Mouse (Mus musculus): ENCODE measurements around the gene Scgb2b3. TPM values are rescaled to one million over a fixed set of nuclear protein-coding genes. Genes with fewer than 3 reads are reported as not detected.

Scgb2b3 gene
- not detected in 2 replicates for polyA plus RNA-seq (2012; rRNA removed)
- polyA plus RNA-seq (2014; fragmentation: Nextera tagmentation; extraction: Ambion mirVana) = not detected in 2 replicates

- no peaks in the 10 kb centered on the region for H3K27me3 ChIP-seq (ENCODE audit: control insufficient read depth, insufficient read depth, low read length)
- no peak within 1 kb of the TSS for H3K27ac ChIP-seq
- no peaks in the 10 kb centered on the region for H3K36me3 ChIP-seq (replicated peaks; ENCODE audit: control insufficient read depth, insufficient read depth, low read depth)
- H3K4me2 ChIP-seq (ENCODE audit: low read depth) = no peak within 1 kb of the TSS
- ATAC-seq (ENCODE audit: insufficient read depth) (no peak), DNase-seq (ENCODE audit: low read depth in 3 of 3, low spot score in 3 of 3) (no peak)
- 43% methylated on average over 4 of the region's 4 CpGs for WGBS (ENCODE audit: insufficient replicate concordance)
- H3K4me1 ChIP-seq (replicated peaks; ENCODE audit: control insufficient read depth in 2 of 2, insufficient read depth in 2 of 2, low read length in 1 of 2) = no peaks in the 10 kb centered on the region
- no peak for TF ChIP-seq EP300 (IDR thresholded peaks at IDR 0.05; ENCODE audit: low read depth)
- no peak within 1 kb of the TSS for H3K4me3 ChIP-seq (ENCODE audit: insufficient read depth in 1 of 2, low read depth in 2 of 2, low read length in 2 of 2)
- H3K9ac ChIP-seq (replicated peaks) = no peak within 1 kb of the TSS
- no peaks in the 10 kb centered on the region for H3K9me3 ChIP-seq (ENCODE audit: control insufficient read depth, low read length)
Measured at GRCm38 (mm10) chr7:31362022-31362560, at the start of gene Scgb2b3. Gene Scgb2b3 (minus strand): TSS chr7:31362072.

- 51% methylated on average over 3 of the region's 3 CpGs for WGBS (ENCODE audit: insufficient replicate concordance)
- Histone ChIP-seq H3K36me3 (replicated peaks; ENCODE audit: control insufficient read depth, insufficient read depth, low read depth) (no peaks in the 10 kb centered on the region), H3K27me3 (ENCODE audit: control insufficient read depth, insufficient read depth, low read length) (no peaks in the 10 kb centered on the region), H3K27ac (no peak within 1 kb of the TSS), H3K9ac (replicated peaks) (no peak within 1 kb of the TSS), H3K4me1 (replicated peaks; ENCODE audit: control insufficient read depth in 2 of 2, insufficient read depth in 2 of 2, low read length in 1 of 2) (no peaks in the 10 kb centered on the region), H3K9me3 (ENCODE audit: control insufficient read depth, low read length) (no peaks in the 10 kb centered on the region), H3K4me2 (ENCODE audit: low read depth) (no peak within 1 kb of the TSS), H3K4me3 (ENCODE audit: insufficient read depth in 1 of 2, low read depth in 2 of 2, low read length in 2 of 2) (no peak within 1 kb of the TSS)
- TF ChIP-seq EP300 (IDR thresholded peaks at IDR 0.05; ENCODE audit: low read depth) = no peak
- no peak for TF ChIP-seq CTCF (IDR thresholded peaks at IDR 0.05; ENCODE audit: low read depth)
- no peak for DNase-seq (ENCODE audit: low read depth in 3 of 3, low spot score in 3 of 3)
- no peak for ATAC-seq (ENCODE audit: insufficient read depth)
Measured at GRCm38 (mm10) chr7:31375292-31375691, 13.4 kb upstream of the Scgb2b3 start, which contains the start of gene Scgb1b3. Gene Scgb1b3 (plus strand): TSS chr7:31375592.

Other genes starting within 250 kb of the Scgb2b3 start
- 44.7 and 48.0 TPM in 2 replicates for gene Hpn, start 246.8 kb downstream of the Scgb2b3 start, polyA plus RNA-seq (2012; rRNA removed)
- gene Hpn, start 246.8 kb downstream of the Scgb2b3 start, polyA plus RNA-seq (2014; fragmentation: Nextera tagmentation; extraction: Ambion mirVana) = 43.3 and 44.8 TPM in 2 replicates
- 0.97 and 1.0 TPM in 2 replicates for gene Scn1b, start 235.1 kb downstream of the Scgb2b3 start, polyA plus RNA-seq (2012; rRNA removed)
- 0.45 and 0.52 TPM in 2 replicates for gene Scn1b, start 235.1 kb downstream of the Scgb2b3 start, polyA plus RNA-seq (2014; fragmentation: Nextera tagmentation; extraction: Ambion mirVana)
- gene Gramd1a, start 206.2 kb downstream of the Scgb2b3 start, polyA plus RNA-seq (2012; rRNA removed) = 19.1 and 19.4 TPM in 2 replicates
- gene Gramd1a, start 206.2 kb downstream of the Scgb2b3 start, polyA plus RNA-seq (2014; fragmentation: Nextera tagmentation; extraction: Ambion mirVana) = 8.0 and 8.5 TPM in 2 replicates
- not detected in 2 replicates for gene Scgb2b2, start 71.6 kb downstream of the Scgb2b3 start, polyA plus RNA-seq (2012; rRNA removed)
- gene Scgb2b2, start 71.6 kb downstream of the Scgb2b3 start, polyA plus RNA-seq (2014; fragmentation: Nextera tagmentation; extraction: Ambion mirVana) = not detected in 2 replicates
- not detected in 2 replicates for gene Scgb1b2, start 70.3 kb downstream of the Scgb2b3 start, polyA plus RNA-seq (2012; rRNA removed)
- gene Scgb1b2, start 70.3 kb downstream of the Scgb2b3 start, polyA plus RNA-seq (2014; fragmentation: Nextera tagmentation; extraction: Ambion mirVana) = not detected in 2 replicates
- gene Scgb1b3, start 13.5 kb upstream of the Scgb2b3 start, polyA plus RNA-seq (2012; rRNA removed) = not detected in 2 replicates
- not detected in 2 replicates for gene Scgb1b3, start 13.5 kb upstream of the Scgb2b3 start, polyA plus RNA-seq (2014; fragmentation: Nextera tagmentation; extraction: Ambion mirVana)